Mouse (Mus musculus) brown adipose tissue, adult 24 weeks (tissue): ENCODE results near the gene Erg28. TPM values are rescaled to one million over a fixed set of nuclear protein-coding genes. Genes with fewer than 3 reads are reported as not detected.

Source experiments
- H3K27ac ChIP-seq: fragments of 200-500 bp; replicated peaks from 2 replicates; pipeline ENCODE4 v1.5.1; 2012; ENCODE audit warnings: low read depth, mild to moderate bottlenecking, low read length
- H3K4me1 ChIP-seq: fragments of 200-500 bp; 2 replicates; pipeline ENCODE4 v1.6.1; 2012; ENCODE audit warnings: low read length, mixed read lengths; ENCODE audit not compliant: control insufficient read depth, insufficient read depth, insufficient read length
- H3K4me3 ChIP-seq: fragments of 200-500 bp; 2 replicates; pipeline ENCODE4 v1.5.1; 2012; ENCODE audit warnings: low read depth, mild to moderate bottlenecking, low read length, moderate library complexity; ENCODE audit not compliant: insufficient read depth
- polyA plus RNA-seq: library from polyadenylated mRNA; stranded (reverse); fragments of >200 nt; gene quantifications from 2 replicates; pipeline ENCODE4 v1.2.4, GENCODE M21; 2012; ENCODE audit not compliant: missing spikeins, insufficient read depth, insufficient read length

The Erg28 gene
- polyA plus RNA-seq, 1 experiment, result 23.3 TPM

- 0 out of 2 replicates have a peak, but pooled peaks cover 3% of the 10 kb centered on the region for H3K4me1 ChIP-seq
- no peak overlapping the region for H3K27ac ChIP-seq
- no peak overlapping the region for H3K4me3 ChIP-seq
Observed at GRCm38 (mm10) chr12:85837765-85838164, 13.4 kb upstream of the Erg28 start.

GRCm38 (mm10) chr12:85834543-85834942 lies 10.2 kb upstream of the Erg28 start:
- no peak overlapping the region for H3K27ac ChIP-seq
- 0 out of 2 replicates have a peak, but pooled peaks cover 3% of the 10 kb centered on the region for H3K4me1 ChIP-seq
- no peak overlapping the region for H3K4me3 ChIP-seq

- H3K4me3 ChIP-seq, result no peak overlapping the region
- H3K4me1 ChIP-seq, result 0 out of 2 replicates have a peak, but pooled peaks cover 3% of the 10 kb centered on the region
- no peak overlapping the region for H3K27ac ChIP-seq
Observed at GRCm38 (mm10) chr12:85830691-85831090, 6.3 kb upstream of the Erg28 start.

- Histone ChIP-seq H3K4me1 (0 out of 2 replicates have a peak, but pooled peaks cover 3% of the 10 kb centered on the region), H3K4me3 (no peak overlapping the region), H3K27ac (no peak overlapping the region)
Observed at GRCm38 (mm10) chr12:85829866-85830265, 5.5 kb upstream of the Erg28 start.

GRCm38 (mm10) chr12:85828856-85829255 lies 4.5 kb upstream of the Erg28 start:
- H3K4me3 ChIP-seq, result no peak overlapping the region
- H3K27ac ChIP-seq, result no peak overlapping the region
- H3K4me1 ChIP-seq, result no peaks in the 10 kb centered on the region; the same call in 1 of the 2 replicates

- Histone ChIP-seq H3K4me1 (no peaks in the 10 kb centered on the region; the same call in 1 of the 2 replicates), H3K27ac (no peak overlapping the region), H3K4me3 (no peak overlapping the region)
Observed at GRCm38 (mm10) chr12:85825822-85826221, 1.5 kb upstream of the Erg28 start.

GRCm38 (mm10) chr12:85825361-85825760 lies 1.0 kb upstream of the Erg28 start:
- Histone ChIP-seq H3K4me1 (no peaks in the 10 kb centered on the region; the same call in 1 of the 2 replicates), H3K4me3 (peak overlapping the region; percentile 85), H3K27ac (0 out of 2 replicates have a peak overlapping the region, but pooled peaks have one; percentile 12)

GRCm38 (mm10) chr12:85822051-85822450 lies 2.3 kb downstream of the Erg28 start:
- H3K4me1 ChIP-seq, result no peaks in the 10 kb centered on the region; the same call in 1 of the 2 replicates
- no peak overlapping the region for H3K27ac ChIP-seq
- H3K4me3 ChIP-seq, result no peak overlapping the region

GRCm38 (mm10) chr12:85813599-85813998 lies 10.8 kb downstream of the Erg28 start:
- Histone ChIP-seq H3K4me3 (no peak overlapping the region), H3K4me1 (peaks cover 4% of the 10 kb centered on the region), H3K27ac (no peak overlapping the region)

GRCm38 (mm10) chr12:85811676-85812075 lies 12.7 kb downstream of the Erg28 start:
- Histone ChIP-seq H3K4me3 (no peak overlapping the region), H3K27ac (no peak overlapping the region), H3K4me1 (peaks cover 4% of the 10 kb centered on the region)

- Histone ChIP-seq H3K4me3 (no peak overlapping the region), H3K27ac (no peak overlapping the region), H3K4me1 (peaks cover 4% of the 10 kb centered on the region)
Observed at GRCm38 (mm10) chr12:85810959-85811358, 13.4 kb downstream of the Erg28 start.

GRCm38 (mm10) chr12:85809726-85810125 lies 14.6 kb downstream of the Erg28 start:
- Histone ChIP-seq H3K4me1 (peaks cover 4% of the 10 kb centered on the region), H3K4me3 (no peak overlapping the region), H3K27ac (no peak overlapping the region)

- no peak overlapping the region for H3K4me3 ChIP-seq
- no peaks in the 10 kb centered on the region for H3K4me1 ChIP-seq
- H3K27ac ChIP-seq, result no peak overlapping the region
Observed at GRCm38 (mm10) chr12:85800031-85800430, 24.3 kb downstream of the Erg28 start.

- H3K27ac ChIP-seq, result no peak overlapping the region
- no peaks in the 10 kb centered on the region for H3K4me1 ChIP-seq
- H3K4me3 ChIP-seq, result no peak overlapping the region
Observed at GRCm38 (mm10) chr12:85795551-85795950, 28.8 kb downstream of the Erg28 start.

GRCm38 (mm10) chr12:85794094-85794493 lies 30.3 kb downstream of the Erg28 start:
- Histone ChIP-seq H3K4me3 (no peak overlapping the region), H3K4me1 (no peaks in the 10 kb centered on the region), H3K27ac (no peak overlapping the region)

- Histone ChIP-seq H3K27ac (no peak overlapping the region), H3K4me1 (no peaks in the 10 kb centered on the region), H3K4me3 (no peak overlapping the region)
Observed at GRCm38 (mm10) chr12:85792821-85793346, 31.5 kb downstream of the Erg28 start.
